Mouse (Mus musculus) urinary bladder, adult 18-20 months (tissue): ENCODE results near the gene Fgf3.
"Not testable (repeated sequence)": the region's sequence is repeated elsewhere in the genome, so short reads cannot be mapped to it uniquely, and the experiment has no call there.

Source experiments
- DNase-seq, 2 experiments: peaks; one replicate each; pipeline ENCODE4 v3.0.0; 2022; ENCODE audit warnings: low spot score in 2 of 2, mixed read lengths in 2 of 2

Gene Fgf3

DNA sequence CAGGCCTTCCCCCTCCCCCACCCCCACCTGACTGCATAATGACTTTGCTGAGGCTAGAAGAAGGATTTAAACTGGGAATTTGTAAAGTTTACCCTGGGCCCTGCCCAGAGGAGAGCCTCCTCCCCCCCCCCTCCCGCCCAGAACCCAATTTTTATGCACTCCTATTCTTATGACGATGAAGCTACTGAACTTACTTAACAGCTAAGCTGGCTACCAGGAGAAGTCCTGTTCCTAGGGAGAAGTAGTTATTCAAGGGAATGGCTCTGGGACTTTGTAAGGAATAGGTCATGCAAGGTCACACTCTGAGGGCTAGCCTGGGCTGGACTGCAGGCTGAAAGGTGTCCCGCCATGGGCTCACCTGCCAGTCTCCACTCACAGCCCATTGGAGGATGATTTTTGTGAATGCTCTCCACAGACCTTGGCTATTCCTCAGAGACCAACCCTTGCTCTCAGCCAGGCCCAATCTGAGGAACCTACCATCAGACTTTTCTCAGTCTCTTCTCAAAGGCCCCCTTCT lies 20.0 kb downstream of the Fgf3 start:
- DNase-seq: no peak

DNA sequence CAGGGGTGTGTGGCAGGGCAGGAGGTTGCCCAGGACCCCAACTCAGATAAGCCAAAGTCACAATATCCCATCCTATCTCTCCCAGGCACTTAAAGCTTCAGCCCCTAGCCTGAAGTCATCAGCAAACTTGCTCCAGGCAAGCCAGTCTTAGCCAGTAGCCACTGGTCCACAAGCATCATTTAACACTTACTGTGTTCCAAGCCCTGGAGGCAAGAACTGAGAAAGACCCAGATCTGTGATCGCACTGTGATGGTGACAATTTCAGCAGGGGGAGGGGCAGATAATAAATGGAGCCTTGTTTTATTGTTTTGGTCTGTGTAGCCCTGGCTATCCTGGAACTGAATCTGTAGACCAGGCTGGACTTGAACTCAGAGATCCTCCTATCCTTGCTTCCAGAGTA lies 20.8 kb downstream of the Fgf3 start:
- no peak for DNase-seq

DNA sequence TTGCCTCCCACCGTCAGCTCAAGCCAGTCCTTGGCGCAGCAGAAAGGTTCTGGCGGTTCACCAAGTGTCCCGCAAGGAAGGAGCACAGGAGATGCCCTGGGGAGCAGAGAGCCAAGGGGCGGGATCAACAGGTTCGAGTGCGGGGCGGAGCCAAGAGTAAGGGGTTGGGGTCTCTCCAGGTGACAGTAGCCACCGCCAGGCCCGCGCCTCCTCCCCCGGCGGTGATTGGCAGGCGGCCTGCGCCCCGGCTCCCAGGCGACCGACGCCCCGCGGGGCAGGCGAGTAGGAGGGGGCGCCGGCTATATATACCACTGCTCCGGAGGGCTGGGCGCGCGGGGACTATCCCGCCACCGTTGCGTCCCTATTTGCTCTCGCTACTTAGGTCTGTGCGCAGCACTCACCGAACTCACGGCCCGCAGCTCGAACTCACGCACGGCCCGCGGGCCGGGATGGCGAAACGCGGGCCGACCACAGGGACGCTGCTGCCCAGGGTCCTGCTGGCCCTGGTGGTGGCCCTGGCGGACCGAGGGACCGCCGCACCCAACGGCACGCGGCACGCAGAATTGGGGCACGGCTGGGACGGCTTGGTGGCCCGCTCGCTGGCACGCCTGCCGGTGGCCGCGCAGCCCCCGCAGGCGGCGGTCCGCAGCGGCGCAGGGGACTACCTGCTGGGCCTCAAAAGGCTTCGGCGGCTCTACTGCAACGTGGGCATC lies 23.3 kb downstream of the Fgf3 start:
- no peak for DNase-seq

DNA sequence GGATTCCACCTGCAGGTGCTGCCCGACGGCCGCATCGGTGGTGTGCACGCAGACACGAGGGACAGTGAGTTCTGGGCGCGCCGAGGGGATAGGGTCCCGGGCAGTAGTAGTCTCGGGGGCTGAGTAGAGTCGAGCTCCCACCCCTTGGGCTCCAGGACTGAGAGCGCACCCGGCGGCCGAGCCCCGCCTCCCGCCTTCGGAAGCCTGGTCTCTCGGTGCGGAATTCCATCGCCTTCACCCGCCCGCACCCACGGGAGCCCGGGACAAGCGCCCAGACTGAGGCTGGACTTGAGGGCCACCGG lies 23.8 kb downstream of the Fgf3 start:
- no peak for DNase-seq

DNA sequence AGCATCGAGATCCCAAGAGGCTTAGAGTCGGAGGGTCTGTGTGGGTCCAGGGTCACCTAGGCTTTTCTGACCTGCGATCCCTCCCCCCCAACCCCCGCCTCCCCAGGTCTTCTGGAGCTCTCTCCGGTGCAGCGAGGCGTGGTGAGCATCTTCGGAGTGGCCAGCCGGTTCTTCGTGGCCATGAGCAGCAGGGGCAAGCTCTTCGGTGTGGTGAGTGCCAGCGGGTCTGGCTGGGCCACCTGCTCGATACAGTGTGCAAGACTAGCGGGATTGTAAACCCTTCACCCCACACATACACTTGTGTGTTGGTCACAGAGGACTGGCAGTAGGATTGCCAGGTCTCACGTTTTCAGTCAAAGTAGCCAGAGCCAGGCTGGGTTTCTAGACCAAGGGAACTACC lies 24.2 kb downstream of the Fgf3 start:
- no peak for DNase-seq

DNA sequence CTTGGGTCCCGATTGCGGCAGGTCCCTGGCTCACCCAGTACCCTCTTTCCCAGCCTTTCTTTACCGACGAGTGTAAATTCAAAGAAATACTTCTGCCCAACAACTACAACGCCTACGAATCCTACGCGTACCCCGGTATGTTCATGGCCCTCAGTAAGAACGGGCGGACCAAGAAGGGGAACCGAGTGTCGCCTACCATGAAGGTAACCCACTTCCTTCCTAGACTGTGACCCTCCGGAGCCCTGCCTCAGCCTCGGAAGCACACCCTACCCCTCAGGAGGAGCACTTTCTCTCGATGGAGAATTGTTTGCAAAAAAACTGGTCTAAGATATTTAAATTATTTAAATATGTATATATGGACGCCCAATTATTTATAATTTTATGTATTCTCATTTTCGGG lies 24.8 kb downstream of the Fgf3 start:
- no peak for DNase-seq

DNA sequence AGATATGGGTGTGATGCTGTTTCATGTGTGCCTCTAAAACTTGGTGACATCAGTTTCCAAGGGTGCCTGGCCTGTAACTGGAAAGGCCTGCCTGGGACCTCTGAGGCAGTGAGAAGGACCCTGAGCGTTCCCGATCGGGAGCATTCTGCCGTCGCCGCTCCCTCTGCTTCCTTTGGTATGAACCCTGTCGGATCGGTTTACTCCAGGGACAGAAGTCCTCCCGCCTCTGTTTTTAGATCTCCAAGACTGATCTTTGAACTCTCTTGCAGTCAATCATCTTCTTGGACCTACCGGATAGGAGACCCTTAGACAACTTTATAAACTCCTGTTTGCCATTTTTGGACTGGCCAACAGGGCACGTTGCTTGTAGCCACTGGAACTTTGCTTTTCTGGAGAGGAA lies 25.3 kb downstream of the Fgf3 start:
- no peak for DNase-seq

DNA sequence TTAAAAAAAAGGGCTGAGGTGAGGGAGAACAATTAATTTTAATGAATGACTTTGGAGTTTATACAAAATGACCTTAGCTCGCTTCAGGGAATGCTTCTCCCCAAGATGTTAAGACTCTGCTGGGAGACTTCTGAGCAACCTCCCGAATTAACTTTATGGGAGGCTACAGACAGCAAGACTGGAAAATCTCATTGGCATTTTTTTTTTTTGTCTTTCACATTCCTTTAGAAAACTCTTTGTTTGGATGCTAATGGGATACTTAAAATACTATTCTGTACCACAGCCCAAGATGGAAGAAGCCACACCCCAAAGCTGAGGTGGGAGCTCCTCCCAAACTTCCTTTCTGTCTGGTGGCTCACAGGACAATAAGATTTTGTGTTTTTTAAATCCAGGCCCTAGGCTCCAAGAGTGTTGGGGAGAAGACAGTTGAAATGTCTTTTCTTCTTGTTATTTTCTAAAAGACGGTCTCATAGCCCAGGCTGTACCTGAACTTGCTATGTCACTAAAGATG lies 26.3 kb downstream of the Fgf3 start:
- no peak for DNase-seq

DNA sequence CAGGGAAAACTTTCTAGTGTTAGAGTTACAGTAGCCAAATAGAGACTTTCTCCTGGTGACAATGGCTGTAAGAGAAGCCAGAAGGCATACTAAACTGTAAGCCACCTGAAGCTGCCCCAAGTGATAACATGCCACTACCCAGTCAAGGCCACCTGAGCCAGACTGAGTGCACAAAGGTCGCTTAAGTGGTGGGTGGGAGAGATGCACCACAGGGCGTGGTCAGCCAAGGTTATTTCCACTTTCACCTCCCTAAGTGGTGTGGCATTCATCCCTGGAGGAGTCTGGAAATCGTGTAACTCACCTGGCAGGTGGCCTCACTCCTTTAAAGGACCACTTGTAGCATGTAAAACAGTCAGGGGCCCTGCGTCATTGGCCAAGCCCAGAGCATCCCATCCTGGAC lies 29.3 kb downstream of the Fgf3 start:
- no peak for DNase-seq

DNA sequence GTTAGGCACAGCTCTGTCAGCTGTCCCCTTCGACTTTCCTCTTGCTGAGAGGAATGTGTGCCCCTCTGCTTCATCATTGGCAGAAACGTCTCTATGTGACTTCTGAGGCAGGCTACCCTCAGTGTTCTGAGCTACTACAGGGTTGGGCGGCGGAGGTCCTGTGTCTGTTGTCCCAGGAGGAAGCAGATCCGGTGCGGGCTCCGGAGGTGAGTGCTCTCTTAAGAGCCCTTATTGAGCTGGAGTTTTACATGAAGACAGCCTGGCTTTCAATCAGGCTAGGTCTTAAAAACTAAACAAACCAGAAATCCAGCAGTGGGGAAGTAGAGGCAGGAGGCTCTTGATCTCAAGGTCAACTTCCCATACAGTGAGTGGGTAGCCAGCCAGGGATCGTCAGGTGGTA lies 29.7 kb downstream of the Fgf3 start:
- DNase-seq: no peak

DNA sequence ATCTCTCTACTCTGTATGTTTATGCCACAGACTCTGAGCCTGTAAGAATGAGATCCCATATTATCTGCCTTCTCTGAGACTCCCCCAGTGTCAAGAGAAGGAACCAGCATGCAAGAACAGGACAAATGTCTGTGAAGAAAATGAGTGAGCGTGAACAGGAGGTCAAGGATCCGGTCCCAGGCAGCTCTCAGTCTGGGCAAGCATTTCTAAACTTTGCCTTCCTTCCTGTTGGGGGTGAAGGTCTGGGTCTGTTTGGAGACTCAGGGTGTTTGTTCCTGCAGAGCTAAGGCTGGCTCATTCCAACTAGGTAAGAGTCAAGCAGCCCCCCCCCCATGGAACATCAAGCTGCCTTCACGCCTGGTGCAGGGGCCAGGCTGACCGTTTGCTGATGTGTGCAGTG lies 34.5 kb downstream of the Fgf3 start:
- DNase-seq: no peak

DNA sequence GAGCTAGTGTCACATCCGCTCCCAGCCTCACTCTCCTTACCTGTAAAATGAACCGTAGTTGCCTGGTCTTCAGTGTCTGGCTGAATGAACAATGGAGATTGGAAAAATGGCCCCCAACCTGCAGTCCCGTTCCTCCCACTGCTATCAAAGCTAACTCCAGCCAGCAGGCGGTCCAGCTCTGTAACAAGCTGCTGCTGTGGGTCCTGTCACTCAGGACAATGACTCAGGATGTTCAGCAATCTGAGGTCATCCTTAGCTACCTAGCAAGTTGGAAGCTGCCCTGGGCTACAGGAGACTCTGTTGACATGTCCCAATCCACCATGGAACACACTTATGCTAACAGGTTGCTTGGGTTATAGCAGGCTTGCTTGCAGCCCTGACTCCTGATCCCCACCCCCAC lies 35.3 kb downstream of the Fgf3 start:
- DNase-seq: no peak

DNA sequence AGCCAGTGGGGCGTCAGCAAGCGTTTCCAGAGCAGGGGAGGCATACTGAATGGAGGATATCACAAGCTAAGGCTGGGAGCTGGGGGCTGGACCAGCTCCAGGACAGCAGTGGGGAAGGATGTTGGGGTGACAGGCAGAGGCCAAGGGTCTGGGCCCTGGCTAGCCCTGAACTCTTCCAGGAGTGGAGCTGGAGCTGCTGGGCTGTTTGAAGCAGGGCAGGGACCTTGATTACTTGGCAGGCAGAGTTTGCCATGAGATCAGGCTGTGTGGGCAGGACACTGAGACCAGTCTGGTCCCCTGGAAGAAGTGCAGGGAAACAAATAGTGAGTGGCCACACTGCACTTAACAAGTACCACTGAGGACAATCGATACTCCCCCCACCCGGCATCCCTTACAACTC lies 36.3 kb downstream of the Fgf3 start:
- no peak for DNase-seq

DNA sequence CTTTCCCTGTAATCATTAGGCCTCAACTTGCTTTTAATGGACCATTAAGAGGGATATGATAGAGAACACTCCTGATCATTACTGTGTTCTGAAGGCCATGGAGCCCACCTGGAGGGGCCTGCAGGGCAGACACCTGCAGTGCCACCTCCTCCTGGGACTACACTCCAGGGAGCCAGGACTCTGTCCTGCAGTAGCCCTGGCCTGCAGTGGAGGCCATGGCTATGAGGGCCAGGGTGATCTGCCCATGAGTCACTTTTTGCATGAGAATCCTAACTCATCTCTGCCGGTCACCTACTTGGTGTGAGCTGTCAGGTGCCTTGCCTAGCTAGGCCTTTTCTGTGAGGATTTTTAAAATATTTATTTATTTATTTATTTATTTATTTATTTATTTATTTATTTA lies 40.5 kb downstream of the Fgf3 start:
- no peak for DNase-seq

DNA sequence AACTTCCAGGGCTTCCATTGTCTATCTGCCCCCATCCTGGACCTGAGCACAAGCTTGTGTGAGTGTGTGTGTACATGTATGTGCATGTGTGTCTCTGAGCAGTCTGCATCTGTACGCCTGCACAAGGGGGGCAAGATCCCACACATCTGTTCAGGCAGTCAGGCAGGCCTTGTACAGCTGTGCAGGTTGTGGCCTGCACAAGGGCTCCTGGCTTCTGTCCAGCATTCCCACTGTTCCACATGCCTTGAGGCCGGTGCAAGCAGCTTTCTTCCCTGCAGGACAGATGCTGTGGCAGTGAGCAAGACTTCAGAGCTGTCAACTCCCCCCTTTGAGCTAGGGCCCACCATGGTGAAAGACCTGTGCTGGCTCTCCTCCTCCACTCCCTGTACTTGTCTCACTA lies 45.2 kb downstream of the Fgf3 start:
- no peak for DNase-seq

DNA sequence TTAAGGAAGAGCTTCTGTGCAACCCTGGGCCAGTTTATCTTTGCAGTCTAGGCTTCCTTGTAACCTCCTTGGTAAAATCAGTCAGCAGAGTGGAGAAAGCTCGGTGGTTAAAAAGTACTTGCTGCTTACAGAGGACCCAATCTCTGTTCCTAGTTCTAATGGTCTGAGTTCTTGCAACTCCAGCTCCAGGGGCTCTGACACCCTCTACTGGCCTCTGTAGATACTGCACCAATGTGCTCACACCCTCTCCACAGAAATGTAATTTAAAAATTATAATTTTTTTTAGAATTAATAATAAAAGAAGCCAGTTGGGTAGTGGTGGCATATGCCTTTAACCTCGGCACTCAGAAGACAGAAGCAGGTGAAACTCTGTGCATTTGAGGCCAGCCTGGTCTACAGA lies 49.8 kb downstream of the Fgf3 start:
- no peak for DNase-seq

DNA sequence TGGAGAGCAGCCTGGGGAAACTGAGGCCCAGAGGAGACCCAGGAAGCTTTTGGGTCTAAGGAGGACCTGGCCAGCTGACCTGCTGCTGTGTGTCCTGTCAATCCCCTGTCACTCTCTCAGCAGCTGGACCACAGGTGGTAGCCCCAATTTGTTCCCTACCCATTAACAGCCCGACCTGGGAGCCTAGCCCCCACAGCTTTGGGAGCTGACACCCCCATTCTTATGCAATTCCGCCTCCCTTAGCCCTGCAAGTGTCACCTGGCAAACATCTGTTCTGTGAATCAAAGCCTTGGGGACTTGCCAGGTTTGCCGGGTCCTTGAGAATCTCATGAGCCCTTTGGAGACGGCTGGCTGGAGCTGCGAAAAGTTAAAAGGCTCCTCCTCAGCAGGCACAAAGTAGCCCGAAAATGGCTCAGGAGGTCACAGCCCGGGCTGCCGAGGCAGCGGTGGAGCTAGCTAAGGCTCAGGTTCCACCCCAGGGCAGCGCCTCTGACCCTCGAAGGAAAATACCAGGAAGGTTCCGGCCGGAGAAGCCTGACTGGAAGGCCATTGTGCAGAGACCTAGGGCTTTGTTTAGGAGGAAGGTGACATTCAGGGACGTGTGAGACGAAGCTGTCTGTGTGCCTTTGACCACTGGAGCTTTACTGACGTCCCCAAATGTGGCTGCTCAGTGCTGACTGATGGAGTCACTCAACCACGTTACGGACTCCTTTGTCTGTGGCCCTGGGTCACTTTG lies 50.8 kb downstream of the Fgf3 start:
- no peak for DNase-seq

DNA sequence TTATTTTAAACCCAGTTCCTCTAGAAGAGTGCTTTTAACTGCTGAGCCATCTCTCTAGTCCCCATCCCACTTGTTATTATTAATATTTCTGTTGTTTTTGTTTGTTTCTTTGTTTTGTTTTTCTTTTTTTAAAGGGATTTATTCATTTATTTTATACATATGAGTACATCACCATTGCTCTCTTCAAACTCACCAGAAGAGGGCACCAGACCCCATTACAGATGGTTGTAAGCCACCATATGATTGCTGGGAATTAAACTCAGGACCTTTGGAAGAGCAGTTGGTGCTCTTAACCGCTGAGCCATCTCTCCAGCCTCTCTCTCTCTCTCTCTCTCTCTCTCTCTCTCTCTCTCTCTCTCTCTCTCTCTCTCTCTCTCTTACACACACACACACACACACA lies 52.8 kb downstream of the Fgf3 start:
- not testable (repeated sequence) for DNase-seq

DNA sequence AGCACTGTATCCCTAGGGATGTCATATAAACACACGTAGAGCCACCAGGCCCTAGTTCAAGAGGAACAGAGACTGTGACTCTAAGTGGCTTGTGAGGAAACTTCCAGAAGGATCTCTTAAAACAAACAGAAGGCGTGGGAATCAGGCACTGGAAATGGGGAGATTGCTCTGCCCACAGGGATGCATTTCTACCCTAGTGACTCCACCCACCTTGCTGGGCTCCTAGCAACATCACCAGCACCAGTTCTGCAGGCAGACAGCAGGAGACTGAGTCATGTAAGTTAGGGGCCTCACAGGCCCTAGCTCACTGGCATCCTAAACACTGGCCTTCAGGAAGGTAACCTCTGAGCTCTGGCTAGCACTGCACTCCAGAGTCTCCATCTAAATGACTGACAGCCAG lies 54.0 kb downstream of the Fgf3 start:
- no peak for DNase-seq

DNA sequence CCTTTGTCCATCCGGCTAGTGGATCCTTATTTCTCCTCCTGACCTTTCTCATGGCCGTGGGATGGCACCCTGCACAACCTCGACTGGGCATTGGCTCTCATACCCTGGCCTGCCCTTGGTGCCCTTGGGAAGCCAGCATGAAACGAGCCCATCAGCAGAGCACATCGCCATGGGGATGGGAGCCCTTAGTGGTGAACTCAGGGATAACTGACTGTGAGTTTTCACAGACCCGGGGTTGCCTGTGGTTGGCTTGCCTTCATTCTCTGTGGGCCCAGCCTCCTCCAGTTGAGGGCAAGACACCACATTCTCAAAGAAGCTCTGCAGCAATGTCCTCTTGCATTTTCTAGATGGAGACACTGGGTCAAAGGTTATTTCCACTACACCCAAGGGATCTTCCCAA lies 54.4 kb downstream of the Fgf3 start:
- DNase-seq: no peak
